Mouse (Mus musculus): ENCODE measurements around the gene Rmnd1. TPM values are rescaled to one million over a fixed set of nuclear protein-coding genes. Genes with fewer than 3 reads are reported as not detected.
"Not testable (repeated sequence)": the region's sequence is repeated elsewhere in the genome, so short reads cannot be mapped to it uniquely, and the experiment has no call there.

The Rmnd1 gene
- 49.2 and 55.1 TPM in 2 replicates for polyA plus RNA-seq (2016; fragmentation: Nextera tagmentation; extraction: Ambion mirVana)

GRCm38 (mm10) chr10:4432123-4432931 lies at the start of gene Rmnd1, which contains the start of gene Armt1:
TSS of gene Rmnd1 (minus strand) at chr10:4432388.
TSS of gene Armt1 (plus strand) at chr10:4432467.
- Histone ChIP-seq H3K27me3 (ENCODE audit: low read depth, poor library complexity, severe bottlenecking) (no peaks in the 10 kb centered on the region), H3K36me3 (peaks cover 32% of the 10 kb centered on the region), H3K4me1 (peaks cover 15% of the 10 kb centered on the region), H3K4me3 (peak within 1 kb of the TSS; percentile 70), H3K27ac (peak within 1 kb of the TSS; percentile 90), H3K9me3 (replicated peaks) (no peaks in the 10 kb centered on the region)
- peak; percentile 98 for DNase-seq (ENCODE audit: low spot score)
- under 1% methylated on average over 75 of the region's 75 CpGs for WGBS

DNA sequence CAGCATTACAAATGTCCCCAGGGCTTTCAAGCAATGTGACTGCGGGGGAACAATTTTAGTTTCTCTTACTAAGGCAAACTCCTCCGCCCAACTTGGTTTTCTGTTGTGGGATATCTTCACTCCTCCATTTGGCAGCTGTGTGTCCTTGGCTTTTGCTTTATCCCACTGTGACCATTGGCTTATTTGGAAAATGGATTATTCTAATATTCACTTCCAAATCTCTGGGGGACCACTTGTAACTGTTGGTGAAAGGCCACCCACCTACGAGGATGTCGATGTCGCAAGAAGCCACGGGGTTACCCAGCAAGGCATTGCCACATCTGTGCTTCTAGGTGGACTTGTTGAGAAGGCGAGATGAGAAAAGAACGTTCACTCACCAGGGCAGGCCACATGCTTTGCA lies 49.5 kb upstream of the Rmnd1 start:
- Histone ChIP-seq H3K4me1 (peaks cover 22% of the 10 kb centered on the region), H3K27ac (0 out of 2 replicates have a peak overlapping the region, but pooled peaks have one; percentile 66), H3K27me3 (ENCODE audit: low read depth, poor library complexity, severe bottlenecking) (no peaks in the 10 kb centered on the region), H3K9me3 (replicated peaks) (no peaks in the 10 kb centered on the region), H3K36me3 (no peaks in the 10 kb centered on the region), H3K4me3 (no peak overlapping the region)
- DNase-seq (ENCODE audit: low spot score) = no peak
- WGBS = 86% methylated on average over 8 of the region's 8 CpGs

- 54% methylated on average over 3 of the region's 3 CpGs for WGBS
- peak; percentile 41 for DNase-seq (ENCODE audit: low spot score)
- Histone ChIP-seq H3K9me3 (replicated peaks) (no peaks in the 10 kb centered on the region), H3K36me3 (no peaks in the 10 kb centered on the region), H3K4me3 (no peak overlapping the region), H3K4me1 (peaks cover 22% of the 10 kb centered on the region), H3K27ac (no peak overlapping the region), H3K27me3 (ENCODE audit: low read depth, poor library complexity, severe bottlenecking) (no peaks in the 10 kb centered on the region)
Measured at GRCm38 (mm10) chr10:4480929-4481328, 48.7 kb upstream of the Rmnd1 start.

DNA sequence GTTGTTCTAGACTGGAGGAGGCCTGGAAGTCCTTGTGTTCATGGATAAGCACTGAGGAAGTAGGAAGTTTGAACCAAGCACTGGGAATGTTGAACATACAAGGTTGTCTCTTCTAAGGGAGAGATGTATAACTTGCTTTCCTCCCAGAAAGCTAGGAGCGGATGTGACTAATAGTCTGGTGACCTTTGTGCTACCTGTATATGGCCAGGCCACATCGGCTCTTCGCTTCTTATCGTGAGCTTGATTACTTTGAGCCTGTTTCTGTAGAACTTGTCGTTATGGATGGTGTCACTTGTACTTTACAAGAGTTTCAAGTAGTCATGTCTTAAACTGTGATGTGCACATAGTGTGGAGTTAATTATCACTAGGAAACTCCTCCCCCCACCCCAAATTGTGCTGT lies 44.4 kb upstream of the Rmnd1 start:
- WGBS = 89% methylated on average over 5 of the region's 5 CpGs
- Histone ChIP-seq H3K27ac (no peak overlapping the region), H3K9me3 (replicated peaks) (no peaks in the 10 kb centered on the region), H3K4me3 (no peak overlapping the region), H3K36me3 (no peaks in the 10 kb centered on the region), H3K27me3 (ENCODE audit: low read depth, poor library complexity, severe bottlenecking) (no peaks in the 10 kb centered on the region), H3K4me1 (peaks cover 11% of the 10 kb centered on the region)
- DNase-seq (ENCODE audit: low spot score) = no peak

- H3K9me3 ChIP-seq (replicated peaks) = no peaks in the 10 kb centered on the region
- H3K36me3 ChIP-seq = no peaks in the 10 kb centered on the region
- DNase-seq (ENCODE audit: low spot score) = no peak
- H3K27me3 ChIP-seq (ENCODE audit: low read depth, poor library complexity, severe bottlenecking) = no peaks in the 10 kb centered on the region
- H3K4me3 ChIP-seq = no peak overlapping the region
- WGBS = 94% methylated on average over 3 of the region's 3 CpGs
- no peak overlapping the region for H3K27ac ChIP-seq
- no peaks in the 10 kb centered on the region; the same call in 1 of the 2 replicates for H3K4me1 ChIP-seq
Measured at GRCm38 (mm10) chr10:4475431-4475830, 43.2 kb upstream of the Rmnd1 start.

GRCm38 (mm10) chr10:4473591-4473993 lies 41.4 kb upstream of the Rmnd1 start:
- H3K36me3 ChIP-seq = no peaks in the 10 kb centered on the region

GRCm38 (mm10) chr10:4469406-4469805 lies 37.2 kb upstream of the Rmnd1 start:
- Histone ChIP-seq H3K4me1 (peaks cover 7% of the 10 kb centered on the region; the same call in 1 of the 2 replicates), H3K27ac (no peak overlapping the region), H3K4me3 (no peak overlapping the region), H3K9me3 (replicated peaks) (no peaks in the 10 kb centered on the region), H3K36me3 (no peaks in the 10 kb centered on the region), H3K27me3 (ENCODE audit: low read depth, poor library complexity, severe bottlenecking) (no peaks in the 10 kb centered on the region)
- DNase-seq (ENCODE audit: low spot score) = no peak
- WGBS = 91% methylated on average over 3 of the region's 3 CpGs

More at GRCm38 (mm10) chr10:4473591-4473993, 41.4 kb upstream of the Rmnd1 start:
- 69% methylated on average over 11 of the region's 11 CpGs for WGBS
- H3K9me3 ChIP-seq (replicated peaks) = no peaks in the 10 kb centered on the region
- H3K27me3 ChIP-seq (ENCODE audit: low read depth, poor library complexity, severe bottlenecking) = no peaks in the 10 kb centered on the region
- H3K4me3 ChIP-seq = no peak overlapping the region
- no peaks in the 10 kb centered on the region for H3K4me1 ChIP-seq
- no peak overlapping the region for H3K27ac ChIP-seq
- DNase-seq (ENCODE audit: low spot score) = no peak

GRCm38 (mm10) chr10:4465799-4466198 lies 33.6 kb upstream of the Rmnd1 start:
- DNase-seq (ENCODE audit: low spot score) = no peak
- Histone ChIP-seq H3K4me3 (no peak overlapping the region), H3K27me3 (ENCODE audit: low read depth, poor library complexity, severe bottlenecking) (no peaks in the 10 kb centered on the region), H3K9me3 (replicated peaks) (no peaks in the 10 kb centered on the region), H3K36me3 (no peaks in the 10 kb centered on the region), H3K27ac (no peak overlapping the region), H3K4me1 (peaks cover 9% of the 10 kb centered on the region; the same call in 1 of the 2 replicates)
- 77% methylated on average over 7 of the region's 7 CpGs for WGBS

DNA sequence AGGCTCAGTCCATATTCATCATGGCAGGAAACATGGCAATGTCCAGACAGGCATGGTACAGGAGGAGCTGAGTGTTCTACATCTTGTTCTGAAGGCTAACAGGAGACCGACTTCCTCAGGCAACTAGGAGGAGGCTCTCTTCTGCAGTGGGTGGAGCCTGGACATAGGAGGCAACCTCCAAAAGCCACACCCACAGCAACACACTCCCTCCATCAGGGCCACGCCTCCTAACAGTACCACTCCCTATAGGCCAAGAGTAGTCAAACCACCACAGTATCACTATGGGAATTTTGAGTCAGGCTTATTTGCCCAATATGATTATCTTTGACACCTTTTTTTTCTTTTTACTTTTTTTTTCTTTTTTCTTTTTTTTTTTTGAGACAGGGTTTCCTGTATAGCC lies 28.0 kb upstream of the Rmnd1 start:
- H3K9me3 ChIP-seq (replicated peaks) = no peaks in the 10 kb centered on the region
- no peaks in the 10 kb centered on the region for H3K27me3 ChIP-seq (ENCODE audit: low read depth, poor library complexity, severe bottlenecking)
- no peak for DNase-seq (ENCODE audit: low spot score)
- H3K27ac ChIP-seq = no peak overlapping the region
- H3K4me3 ChIP-seq = no peak overlapping the region
- peaks cover 9% of the 10 kb centered on the region; the same call in 1 of the 2 replicates for H3K4me1 ChIP-seq
- peaks cover 13% of the 10 kb centered on the region for H3K36me3 ChIP-seq
- 94% methylated on average over 2 of the region's 2 CpGs for WGBS

DNA sequence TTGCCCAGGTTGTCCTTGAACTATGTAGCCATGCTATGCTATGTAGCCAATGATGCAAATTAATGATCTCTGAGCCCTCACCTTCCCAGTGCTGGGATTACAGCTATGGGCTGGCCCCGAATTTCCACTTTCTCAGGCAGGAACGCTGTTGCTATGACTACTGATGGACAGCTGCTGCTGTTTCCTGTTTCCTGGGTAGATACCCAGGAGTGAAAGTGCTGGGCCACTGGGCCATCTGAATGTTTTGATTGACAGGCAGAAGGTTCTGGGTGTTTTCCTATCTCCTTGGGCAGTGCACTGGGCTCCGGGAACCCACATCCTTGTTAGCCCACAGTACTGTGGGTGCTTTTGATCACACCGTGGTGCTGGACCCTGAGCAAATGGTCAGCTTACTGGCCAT lies 24.2 kb upstream of the Rmnd1 start:
- no peaks in the 10 kb centered on the region for H3K27me3 ChIP-seq (ENCODE audit: low read depth, poor library complexity, severe bottlenecking)
- H3K9me3 ChIP-seq (replicated peaks) = no peaks in the 10 kb centered on the region
- H3K4me3 ChIP-seq = no peak overlapping the region
- peaks cover 47% of the 10 kb centered on the region for H3K36me3 ChIP-seq
- WGBS = 81% methylated on average over 4 of the region's 4 CpGs
- no peak for DNase-seq (ENCODE audit: low spot score)
- no peaks in the 10 kb centered on the region for H3K4me1 ChIP-seq
- no peak overlapping the region for H3K27ac ChIP-seq

DNA sequence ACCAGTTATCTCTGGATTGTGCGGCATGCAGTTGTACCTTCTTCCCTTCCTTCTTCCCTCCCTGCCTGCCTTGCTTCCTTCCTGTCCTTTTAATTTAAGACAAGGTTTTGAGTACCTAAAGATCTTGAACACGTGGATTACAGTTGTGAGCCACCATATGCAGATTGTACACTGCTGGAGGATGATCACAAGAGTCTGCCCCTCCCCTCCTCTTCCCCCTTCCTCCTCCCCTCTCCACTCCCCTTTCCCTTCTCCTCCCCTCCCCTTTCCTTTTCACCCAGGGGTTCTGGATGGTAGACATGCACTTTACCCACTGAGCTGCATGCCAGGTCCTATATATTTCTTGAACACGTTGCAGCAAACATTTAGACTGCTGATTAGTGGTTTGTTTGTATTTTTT lies 3.2 kb upstream of the Rmnd1 start:
- H3K4me1 ChIP-seq = peaks cover 15% of the 10 kb centered on the region
- no peak overlapping the region for H3K27ac ChIP-seq
- no peak for DNase-seq (ENCODE audit: low spot score)
- H3K4me3 ChIP-seq = no peak overlapping the region
- H3K9me3 ChIP-seq (replicated peaks) = no peaks in the 10 kb centered on the region
- no peaks in the 10 kb centered on the region for H3K27me3 ChIP-seq (ENCODE audit: low read depth, poor library complexity, severe bottlenecking)
- WGBS = 88% methylated on average over 3 of the region's 3 CpGs
- H3K36me3 ChIP-seq = peaks cover 51% of the 10 kb centered on the region

DNA sequence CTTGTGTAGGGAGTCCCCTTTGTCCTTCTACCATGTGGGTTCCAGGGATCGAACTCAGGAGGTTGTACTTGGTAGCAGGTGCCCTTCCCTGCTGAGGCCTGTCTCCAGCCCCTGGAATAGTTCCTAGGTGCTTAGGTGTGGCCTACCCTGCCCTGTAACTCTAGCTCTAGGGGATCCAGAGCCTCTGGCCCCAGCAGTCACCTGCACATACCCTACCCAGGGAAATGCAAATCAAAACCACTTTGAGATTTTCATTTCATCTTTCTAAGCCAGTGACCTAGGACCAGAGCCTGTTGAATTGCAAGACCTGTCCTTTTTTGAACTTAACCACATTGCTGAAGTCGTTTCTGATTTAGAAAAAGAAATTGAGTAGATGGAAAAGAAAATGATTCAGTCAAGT lies 1.7 kb upstream of the Rmnd1 start:
- not testable (repeated sequence) for DNase-seq (ENCODE audit: low spot score); H3K4me3 ChIP-seq; H3K27me3 ChIP-seq (ENCODE audit: low read depth, poor library complexity, severe bottlenecking); H3K27ac ChIP-seq; H3K9me3 ChIP-seq (replicated peaks)
- peaks cover 36% of the 10 kb centered on the region for H3K36me3 ChIP-seq
- H3K4me1 ChIP-seq = peaks cover 15% of the 10 kb centered on the region
- 85% methylated on average over 2 of the region's 2 CpGs for WGBS

- no peak for DNase-seq (ENCODE audit: low spot score)
- no peaks in the 10 kb centered on the region for H3K9me3 ChIP-seq (replicated peaks)
- peaks cover 33% of the 10 kb centered on the region for H3K36me3 ChIP-seq
- H3K4me3 ChIP-seq = peak overlapping the region; percentile 70
- no peaks in the 10 kb centered on the region for H3K27me3 ChIP-seq (ENCODE audit: low read depth, poor library complexity, severe bottlenecking)
- H3K4me1 ChIP-seq = peaks cover 15% of the 10 kb centered on the region
- peak overlapping the region; percentile 90 for H3K27ac ChIP-seq
- WGBS = 15% methylated on average over 19 of the region's 19 CpGs
Measured at GRCm38 (mm10) chr10:4432996-4433755, 988 bp upstream of the Rmnd1 start.

Data from limb, embryonic 10.5 days (tissue).